Mouse (Mus musculus) myocyte (in vitro differentiated cells): Measurements from ENCODE around the gene Shisa2.

Source experiments
- CEBPB ChIP-seq: IDR thresholded peaks from 2 replicates; pipeline ENCODE4 v1.6.1; 2011; ENCODE audit warnings: mild to moderate bottlenecking, moderate library complexity; ENCODE audit not compliant: poor library complexity, insufficient read depth, severe bottlenecking
- E2F4 ChIP-seq: IDR thresholded peaks from one replicate; pipeline ENCODE4 v1.6.1; 2011; ENCODE audit warnings: mild to moderate bottlenecking, control low read depth, moderate library complexity; ENCODE audit not compliant: insufficient read depth
- MAX ChIP-seq: IDR thresholded peaks from one replicate; pipeline ENCODE4 v1.6.1; 2011; ENCODE audit warnings: low read depth, mild to moderate bottlenecking, control low read depth
- MYOD1 ChIP-seq, 3 experiments: IDR thresholded peaks; one replicate each; pipeline ENCODE4 v1.6.1; 2011; ENCODE audit warnings: control low read depth in 2 of 3, low read depth in 2 of 3, mild to moderate bottlenecking in 2 of 3, moderate library complexity in 1 of 3; ENCODE audit not compliant: insufficient read length in 2 of 3, control insufficient read depth in 1 of 3
- MYOG ChIP-seq, 3 experiments: IDR thresholded peaks; one replicate each; pipeline ENCODE4 v1.6.1; 2011; ENCODE audit warnings: control low read depth in 2 of 3, low read depth in 2 of 3, mild to moderate bottlenecking in 2 of 3; ENCODE audit not compliant: insufficient read length in 2 of 3, control insufficient read depth in 1 of 3, insufficient read depth in 1 of 3
- POLR2A ChIP-seq: IDR thresholded peaks from one replicate; pipeline ENCODE4 v1.6.1; 2011; ENCODE audit warnings: low read depth, mild to moderate bottlenecking, control low read depth, moderate library complexity; ENCODE audit not compliant: insufficient read length
- POLR2AphosphoS2 ChIP-seq: IDR thresholded peaks from one replicate; pipeline ENCODE4 v1.6.1; 2011; ENCODE audit warnings: low read depth, control low read depth; ENCODE audit not compliant: insufficient read length
- REST ChIP-seq: IDR thresholded peaks from one replicate; pipeline ENCODE4 v1.6.1; 2011; ENCODE audit warnings: mild to moderate bottlenecking, control low read depth, moderate library complexity; ENCODE audit not compliant: insufficient read depth, insufficient read length
- SRF ChIP-seq: IDR thresholded peaks from one replicate; pipeline ENCODE4 v1.6.1; 2011; ENCODE audit warnings: low read depth; ENCODE audit not compliant: control insufficient read depth, insufficient read length
- TCF12 ChIP-seq: IDR thresholded peaks from one replicate; pipeline ENCODE4 v1.6.1; 2011; ENCODE audit warnings: mild to moderate bottlenecking, control low read depth; ENCODE audit not compliant: poor library complexity, insufficient read depth, severe bottlenecking
- USF1 ChIP-seq: IDR thresholded peaks from one replicate; pipeline ENCODE4 v1.6.1; 2011; ENCODE audit warnings: low read depth, mild to moderate bottlenecking, control low read depth, moderate library complexity

GRCm38 (mm10) chr14:59576385-59576784 is 48.7 kb upstream of the Shisa2 start:
- no peak for TF ChIP-seq E2F4
- no peak for TF ChIP-seq POLR2A
- no peak for TF ChIP-seq SRF
- no peak for TF ChIP-seq MAX
- no peak for TF ChIP-seq USF1
- no peak for TF ChIP-seq POLR2AphosphoS2
- TF ChIP-seq MYOG (IDR thresholded peaks at IDR 0.05; ENCODE audit: control insufficient read depth in 1 of 3, insufficient read depth in 1 of 3, insufficient read length in 2 of 3, low read depth in 2 of 3) = no peak
- no peak for TF ChIP-seq MYOD1 (IDR thresholded peaks at IDR 0.05; ENCODE audit: control insufficient read depth in 1 of 3, insufficient read length in 2 of 3, low read depth in 2 of 3)
- no peak for TF ChIP-seq REST
- TF ChIP-seq CEBPB = no peak
- no peak for TF ChIP-seq TCF12
